Mouse (Mus musculus): ENCODE measurements around the gene Gm10271. TPM values are rescaled to one million over a fixed set of nuclear protein-coding genes. Genes with fewer than 3 reads are reported as not detected.

Gm10271 gene
- polyA plus RNA-seq, 1 experiment from 2014 or later: not detected

- H3K4me3 ChIP-seq: no peak overlapping the region
Measured at GRCm38 (mm10) chr10:116996236-116996600, 23.8 kb upstream of the Gm10271 start.

GRCm38 (mm10) chr10:116995584-116996235 lies 23.3 kb upstream of the Gm10271 start:
- WGBS: 73% methylated on average over 6 of the region's 6 CpGs
- Histone ChIP-seq H3K36me3 (no peaks in the 10 kb centered on the region), H3K4me1 (replicated peaks) (no peaks in the 10 kb centered on the region), H3K4me3 (no peak overlapping the region), H3K9ac (no peak overlapping the region), H3K27ac (replicated peaks) (no peak overlapping the region), H3K9me3 (no peaks in the 10 kb centered on the region), H3K27me3 (no peaks in the 10 kb centered on the region), H3K4me2 (no peak overlapping the region)
- ATAC-seq (ENCODE audit: low FRiP score, low read depth): no peak

More at GRCm38 (mm10) chr10:116996236-116996600, 23.8 kb upstream of the Gm10271 start:
- WGBS: 80% methylated on average over 6 of the region's 6 CpGs
- H3K4me2 ChIP-seq: no peak overlapping the region
- no peak overlapping the region for H3K27ac ChIP-seq (replicated peaks)
- no peaks in the 10 kb centered on the region for H3K36me3 ChIP-seq
- H3K4me1 ChIP-seq (replicated peaks): no peaks in the 10 kb centered on the region
- no peak for ATAC-seq (ENCODE audit: low FRiP score, low read depth)
- H3K9me3 ChIP-seq: no peaks in the 10 kb centered on the region
- no peaks in the 10 kb centered on the region for H3K27me3 ChIP-seq
- no peak overlapping the region for H3K9ac ChIP-seq

DNA sequence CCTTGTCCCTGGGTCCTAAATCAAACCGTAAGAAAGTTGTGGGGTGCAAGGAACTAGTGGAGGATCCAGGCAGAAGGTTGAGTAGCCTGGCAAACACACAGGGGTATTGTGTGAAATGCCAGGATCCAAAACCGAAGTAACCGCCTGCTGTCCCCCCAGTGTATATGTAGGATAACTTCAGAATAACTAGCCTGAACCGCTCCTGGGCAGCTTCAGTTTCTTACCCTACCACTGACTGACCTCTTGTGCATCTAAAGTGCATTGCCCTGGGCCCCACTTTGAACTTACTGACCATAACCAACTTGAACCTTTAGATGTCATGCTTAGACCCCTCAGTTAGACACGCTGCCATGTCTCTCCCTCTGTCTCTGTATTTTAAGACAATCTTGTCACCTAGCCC lies 22.8 kb upstream of the Gm10271 start:
- H3K36me3 ChIP-seq: no peaks in the 10 kb centered on the region
- H3K27ac ChIP-seq (replicated peaks): no peak overlapping the region
- no peak overlapping the region for H3K4me3 ChIP-seq
- WGBS: 86% methylated on average over 5 of the region's 5 CpGs
- H3K4me2 ChIP-seq: no peak overlapping the region
- no peak overlapping the region for H3K9ac ChIP-seq
- no peaks in the 10 kb centered on the region for H3K9me3 ChIP-seq
- ATAC-seq (ENCODE audit: low FRiP score, low read depth): no peak
- no peaks in the 10 kb centered on the region for H3K27me3 ChIP-seq
- H3K4me1 ChIP-seq (replicated peaks): no peaks in the 10 kb centered on the region

DNA sequence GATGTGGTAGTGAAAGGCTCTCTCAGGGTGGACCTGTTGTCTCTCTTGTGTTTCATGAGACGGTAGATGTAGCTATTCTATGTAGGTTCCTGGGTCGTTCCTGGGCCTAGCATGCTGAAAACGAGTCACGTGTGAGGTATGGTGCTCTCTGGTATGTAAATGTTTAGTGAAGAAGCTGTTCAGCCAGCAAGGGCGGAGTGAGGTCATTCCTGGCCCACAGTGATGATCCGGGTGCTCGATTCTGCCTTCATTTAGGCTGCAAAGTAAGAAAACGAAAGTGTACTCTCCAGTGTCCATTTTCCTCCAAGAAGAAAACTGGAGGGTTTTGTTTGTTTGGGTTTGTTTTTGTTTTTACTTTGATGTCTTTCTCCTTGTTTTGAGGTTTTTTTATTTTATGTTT lies 21.6 kb upstream of the Gm10271 start:
- no peak for ATAC-seq (ENCODE audit: low FRiP score, low read depth)
- Histone ChIP-seq H3K4me2 (no peak overlapping the region), H3K9ac (no peak overlapping the region), H3K4me1 (replicated peaks) (no peaks in the 10 kb centered on the region), H3K27ac (replicated peaks) (no peak overlapping the region), H3K9me3 (no peaks in the 10 kb centered on the region), H3K4me3 (no peak overlapping the region), H3K27me3 (no peaks in the 10 kb centered on the region), H3K36me3 (no peaks in the 10 kb centered on the region)
- 91% methylated on average over 8 of the region's 8 CpGs for WGBS

DNA sequence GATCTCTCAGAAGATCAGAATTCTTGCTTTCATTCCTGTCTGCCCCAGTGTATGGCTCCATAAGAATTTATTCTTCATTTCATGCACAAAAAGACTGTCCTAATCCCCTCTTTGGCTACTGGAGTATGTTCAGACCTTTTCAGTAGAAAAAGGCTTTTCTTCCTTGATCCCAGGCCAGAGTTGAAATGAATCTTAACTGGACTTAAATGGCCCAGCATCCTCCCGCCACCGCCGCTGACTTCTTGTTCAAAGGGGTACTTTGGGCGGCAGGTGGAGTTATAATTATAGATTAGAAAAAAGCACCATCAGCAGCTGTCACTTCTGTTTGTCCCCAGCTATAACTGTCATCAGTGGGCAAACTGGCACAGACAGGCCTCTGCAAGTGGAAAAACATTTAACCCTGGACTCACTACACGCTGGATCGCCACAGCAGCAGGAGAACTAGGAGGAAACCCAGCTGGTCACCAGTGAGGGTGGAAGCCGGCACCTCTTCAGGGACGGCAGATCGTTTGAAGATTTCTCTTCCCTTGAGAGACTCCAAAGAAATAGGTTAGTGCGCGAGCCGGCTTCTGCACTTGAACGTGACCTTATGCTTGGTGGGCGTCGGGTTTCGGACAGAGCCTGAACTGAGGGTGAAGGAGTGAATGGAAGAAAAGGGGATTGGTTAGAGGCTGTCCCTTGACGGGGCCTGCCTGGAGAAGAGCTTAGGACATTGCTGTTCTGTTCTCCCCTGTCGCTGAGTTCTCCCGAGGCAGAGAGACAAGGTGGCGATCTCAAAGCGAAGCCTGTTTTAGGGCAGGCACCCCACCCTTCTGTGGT lies 14.1 kb upstream of the Gm10271 start, which contains the start of gene Best3:
Gene Best3 (plus strand): TSS at position 51 of the 819 bp plus-strand sequence.
- Histone ChIP-seq H3K4me1 (replicated peaks) (peaks cover 17% of the 10 kb centered on the region), H3K4me3 (no peak within 1 kb of the TSS), H3K4me2 (peak within 1 kb of the TSS; percentile 11; the same call in 1 of the 2 replicates), H3K36me3 (no peaks in the 10 kb centered on the region), H3K9ac (no peak within 1 kb of the TSS), H3K27me3 (no peaks in the 10 kb centered on the region), H3K9me3 (no peaks in the 10 kb centered on the region), H3K27ac (replicated peaks) (0 out of 2 replicates have a peak within 1 kb of the TSS, but pooled peaks have one; percentile 2)
- 40% methylated on average over 21 of the region's 21 CpGs for WGBS
- 0 out of 2 replicates have a peak, but pooled peaks have one; percentile 45 for ATAC-seq (ENCODE audit: low FRiP score, low read depth)

DNA sequence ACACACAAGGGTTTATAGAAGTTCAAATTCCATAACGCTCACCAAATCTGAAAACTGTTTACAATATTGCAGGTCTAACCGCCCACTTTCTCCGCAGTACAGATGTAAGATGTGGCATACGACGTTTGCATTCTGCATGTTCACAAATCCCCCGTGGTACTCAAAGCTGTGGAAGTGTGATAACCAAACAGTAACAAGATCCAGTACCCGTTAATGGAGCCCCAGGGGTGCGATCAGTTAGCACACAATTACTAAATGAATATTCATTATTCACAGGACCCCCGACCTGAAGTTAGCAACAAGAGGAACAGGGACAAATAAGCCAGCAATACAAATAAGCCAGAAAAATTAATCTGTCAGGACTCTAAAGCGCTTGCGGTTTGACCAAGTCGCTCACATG lies 12.4 kb upstream of the Gm10271 start:
- H3K9ac ChIP-seq: no peak overlapping the region
- no peak overlapping the region for H3K27ac ChIP-seq (replicated peaks)
- H3K9me3 ChIP-seq: no peaks in the 10 kb centered on the region
- no peak overlapping the region for H3K4me3 ChIP-seq
- H3K4me1 ChIP-seq (replicated peaks): peaks cover 17% of the 10 kb centered on the region
- WGBS: 48% methylated on average over 12 of the region's 12 CpGs
- ATAC-seq (ENCODE audit: low FRiP score, low read depth): no peak
- no peak overlapping the region for H3K4me2 ChIP-seq
- H3K36me3 ChIP-seq: no peaks in the 10 kb centered on the region
- H3K27me3 ChIP-seq: no peaks in the 10 kb centered on the region

- no peaks in the 10 kb centered on the region for H3K27me3 ChIP-seq
- H3K4me2 ChIP-seq: no peak overlapping the region
- H3K9me3 ChIP-seq: no peaks in the 10 kb centered on the region
- WGBS: 77% methylated on average over 3 of the region's 4 CpGs
- no peak overlapping the region for H3K4me3 ChIP-seq
- H3K9ac ChIP-seq: no peak overlapping the region
- H3K4me1 ChIP-seq (replicated peaks): peaks cover 13% of the 10 kb centered on the region
- H3K27ac ChIP-seq (replicated peaks): no peak overlapping the region
- H3K36me3 ChIP-seq: no peaks in the 10 kb centered on the region
- no peak for ATAC-seq (ENCODE audit: low FRiP score, low read depth)
Measured at GRCm38 (mm10) chr10:116982526-116982925, 10.1 kb upstream of the Gm10271 start.

DNA sequence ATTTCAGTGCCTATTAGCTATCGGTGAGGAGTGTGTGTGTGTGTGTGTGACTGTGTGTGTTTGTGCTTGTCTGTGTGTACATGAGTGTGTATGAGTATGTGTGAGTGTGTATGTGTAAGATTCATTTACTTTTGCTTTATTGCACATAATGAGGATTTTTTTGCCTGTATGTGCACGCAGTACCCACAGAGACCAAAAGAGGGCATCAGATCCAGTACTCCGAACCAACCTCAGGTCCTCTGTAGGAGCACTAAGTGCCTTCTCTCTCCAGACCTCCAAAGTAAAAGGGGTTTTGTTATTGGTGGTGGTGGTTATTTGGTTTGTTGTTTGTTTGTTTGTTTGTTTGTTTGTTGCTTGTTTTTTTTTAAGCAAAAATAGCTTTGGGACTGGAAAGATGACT lies 8.5 kb upstream of the Gm10271 start:
- H3K36me3 ChIP-seq: no peaks in the 10 kb centered on the region
- no peaks in the 10 kb centered on the region for H3K27me3 ChIP-seq
- no peak overlapping the region for H3K9ac ChIP-seq
- H3K4me3 ChIP-seq: no peak overlapping the region
- 74% methylated on average over 3 of the region's 3 CpGs for WGBS
- no peak for ATAC-seq (ENCODE audit: low FRiP score, low read depth)
- no peak overlapping the region for H3K27ac ChIP-seq (replicated peaks)
- no peaks in the 10 kb centered on the region for H3K9me3 ChIP-seq
- no peaks in the 10 kb centered on the region for H3K4me1 ChIP-seq (replicated peaks)
- H3K4me2 ChIP-seq: no peak overlapping the region

DNA sequence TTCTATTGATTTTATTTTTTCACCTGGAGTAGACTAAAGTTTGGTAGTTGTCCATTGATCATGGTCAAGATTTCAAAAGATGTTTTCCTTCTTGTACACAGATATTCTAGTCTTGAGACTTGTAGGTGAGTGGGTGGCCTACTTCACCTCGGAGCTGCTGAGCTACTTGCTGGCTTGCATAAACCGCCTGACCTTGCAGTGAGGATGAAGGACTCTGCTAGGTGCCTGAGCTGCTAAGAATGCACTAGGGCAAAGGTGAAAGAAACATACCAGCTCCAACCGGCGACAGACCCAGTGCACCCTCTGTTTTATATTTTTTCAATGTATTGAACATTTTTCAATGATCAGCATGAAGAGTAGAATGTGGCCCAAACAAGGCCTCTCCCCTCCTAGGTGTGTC lies 7.9 kb upstream of the Gm10271 start:
- no peaks in the 10 kb centered on the region for H3K4me1 ChIP-seq (replicated peaks)
- no peak overlapping the region for H3K9ac ChIP-seq
- no peak for ATAC-seq (ENCODE audit: low FRiP score, low read depth)
- no peaks in the 10 kb centered on the region for H3K27me3 ChIP-seq
- H3K27ac ChIP-seq (replicated peaks): no peak overlapping the region
- H3K4me2 ChIP-seq: no peak overlapping the region
- no peaks in the 10 kb centered on the region for H3K9me3 ChIP-seq
- no peaks in the 10 kb centered on the region for H3K36me3 ChIP-seq
- 77% methylated on average over 4 of the region's 4 CpGs for WGBS
- H3K4me3 ChIP-seq: no peak overlapping the region

DNA sequence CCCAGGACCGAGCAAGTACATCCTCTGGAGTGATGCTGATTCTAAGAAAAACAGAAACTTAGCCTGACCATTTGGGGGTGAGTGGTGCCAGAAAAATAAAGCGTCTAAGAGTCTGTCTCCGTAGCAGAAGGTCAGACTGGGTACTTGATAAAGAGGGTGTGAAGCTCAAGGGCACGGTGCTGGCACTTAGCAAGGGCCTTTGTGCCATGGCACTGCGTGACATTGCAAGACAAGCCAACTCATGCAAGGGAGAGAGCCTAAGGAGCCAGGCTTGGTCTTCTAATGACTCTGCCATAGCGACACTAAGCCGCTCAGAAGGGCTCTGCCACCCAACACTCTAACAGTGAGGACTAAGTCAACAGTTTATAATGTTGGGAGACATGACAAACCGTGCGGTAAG lies 6.4 kb upstream of the Gm10271 start:
- H3K9me3 ChIP-seq: no peaks in the 10 kb centered on the region
- H3K4me3 ChIP-seq: no peak overlapping the region
- H3K4me2 ChIP-seq: no peak overlapping the region
- no peak for ATAC-seq (ENCODE audit: low FRiP score, low read depth)
- H3K27me3 ChIP-seq: no peaks in the 10 kb centered on the region
- H3K27ac ChIP-seq (replicated peaks): no peak overlapping the region
- WGBS: 92% methylated on average over 9 of the region's 9 CpGs
- no peak overlapping the region for H3K9ac ChIP-seq
- H3K36me3 ChIP-seq: no peaks in the 10 kb centered on the region
- no peaks in the 10 kb centered on the region for H3K4me1 ChIP-seq (replicated peaks)

GRCm38 (mm10) chr10:116977858-116978257 lies 5.4 kb upstream of the Gm10271 start:
- no peak overlapping the region for H3K9ac ChIP-seq
- WGBS: 87% methylated on average over 2 of the region's 2 CpGs
- H3K4me1 ChIP-seq (replicated peaks): no peaks in the 10 kb centered on the region
- H3K27ac ChIP-seq (replicated peaks): no peak overlapping the region
- H3K27me3 ChIP-seq: no peaks in the 10 kb centered on the region
- no peak for ATAC-seq (ENCODE audit: low FRiP score, low read depth)
- H3K4me2 ChIP-seq: no peak overlapping the region
- no peaks in the 10 kb centered on the region for H3K9me3 ChIP-seq
- H3K4me3 ChIP-seq: no peak overlapping the region
- H3K36me3 ChIP-seq: no peaks in the 10 kb centered on the region

DNA sequence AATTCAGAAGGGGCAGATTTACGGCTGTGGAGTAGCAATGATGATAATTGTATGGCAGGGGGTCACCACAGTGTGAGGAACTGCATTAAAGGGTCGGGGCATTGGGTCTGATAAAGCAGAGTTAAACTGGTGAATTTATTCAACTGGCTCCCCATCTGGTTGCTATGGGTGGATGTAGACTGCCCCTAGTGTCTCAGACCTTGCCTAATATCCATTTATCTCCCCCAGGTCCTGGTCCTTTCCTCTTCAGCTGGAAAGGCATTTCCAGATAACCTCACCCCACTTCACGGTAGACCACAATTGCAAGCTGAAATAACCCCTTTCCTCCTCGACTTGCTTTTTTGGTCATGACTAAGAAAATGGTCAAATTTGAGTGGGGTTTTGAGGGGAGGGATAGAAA lies 5.0 kb upstream of the Gm10271 start:
- H3K4me2 ChIP-seq: no peak overlapping the region
- no peaks in the 10 kb centered on the region for H3K36me3 ChIP-seq
- no peak overlapping the region for H3K27ac ChIP-seq (replicated peaks)
- 70% methylated on average over 4 of the region's 4 CpGs for WGBS
- H3K27me3 ChIP-seq: no peaks in the 10 kb centered on the region
- H3K9ac ChIP-seq: no peak overlapping the region
- H3K4me1 ChIP-seq (replicated peaks): no peaks in the 10 kb centered on the region
- ATAC-seq (ENCODE audit: low FRiP score, low read depth): no peak
- H3K9me3 ChIP-seq: no peaks in the 10 kb centered on the region
- H3K4me3 ChIP-seq: no peak overlapping the region

All from hindbrain, embryonic 15.5 days (tissue).